Mouse (Mus musculus) thymus, adult 2 months (tissue): ENCODE results near the gene Nectin1. TPM values are rescaled to one million over a fixed set of nuclear protein-coding genes. Genes with fewer than 3 reads are reported as not detected.

Source experiments
- DNase-seq: peaks from one replicate; pipeline ENCODE4 v3.0.0; 2021
- H3K27ac ChIP-seq: fragments of 200-500 bp; 2 replicates; pipeline ENCODE4 v1.5.1; 2012; ENCODE audit warnings: low read length, control low read depth; ENCODE audit not compliant: control insufficient read depth, insufficient read depth
- H3K27me3 ChIP-seq: fragments of 200-500 bp; 2 replicates; pipeline ENCODE4 v1.6.1; 2012; ENCODE audit warnings: mild to moderate bottlenecking, low read length, moderate library complexity, mixed read lengths; ENCODE audit not compliant: control insufficient read depth, insufficient read depth
- H3K36me3 ChIP-seq: fragments of 200-500 bp; 2 replicates; pipeline ENCODE4 v1.6.1; 2012; ENCODE audit warnings: mild to moderate bottlenecking, low read length, moderate library complexity; ENCODE audit not compliant: control insufficient read depth, insufficient read depth
- H3K4me1 ChIP-seq: fragments of 200-500 bp; replicated peaks from 2 replicates; pipeline ENCODE4 v1.6.1; 2012; ENCODE audit warnings: low read length; ENCODE audit not compliant: control insufficient read depth, insufficient read depth
- H3K4me3 ChIP-seq: fragments of 200-500 bp; 2 replicates; pipeline ENCODE4 v1.5.1; 2012; ENCODE audit warnings: mild to moderate bottlenecking, low read length, control low read depth, moderate library complexity; ENCODE audit not compliant: control insufficient read depth, insufficient read depth
- CTCF ChIP-seq: fragments of 200-500 bp; IDR thresholded peaks from 2 replicates; pipeline ENCODE4 v1.5.1; 2012; ENCODE audit warnings: mild to moderate bottlenecking, control low read depth, low read length, moderate library complexity, borderline replicate concordance; ENCODE audit not compliant: control insufficient read depth, poor library complexity, insufficient read depth; ENCODE audit errors: extremely low read depth
- POLR2A ChIP-seq: fragments of 200-500 bp; IDR thresholded peaks from 2 replicates; pipeline ENCODE4 v1.6.1; 2012; ENCODE audit warnings: mild to moderate bottlenecking, low read length, control low read depth, moderate library complexity; ENCODE audit not compliant: control insufficient read depth, poor library complexity, insufficient read depth; ENCODE audit errors: extremely low read depth
- WGBS: fragments of 180-500 bp; shearing (Covaris S2); methylation state at CpG from one replicate; pipeline ENCODE4 v1.1.7; 2018; 5-methylcytosine and 5-hydroxymethylcytosine counted together
- polyA plus RNA-seq: library from polyadenylated mRNA; depleted of rRNA; stranded (reverse); fragments of >200 nt; gene quantifications from 2 replicates; pipeline ENCODE4 v1.2.3, GENCODE M21; 2012

The Nectin1 gene
- polyA plus RNA-seq, 1 experiment = 23.3 TPM

GRCm38 (mm10) chr9:43761181-43761820 is 17.5 kb downstream of the Nectin1 start:
- Histone ChIP-seq H3K27ac (no peak overlapping the region), H3K4me3 (no peak overlapping the region), H3K27me3 (no peaks in the 10 kb centered on the region), H3K4me1 (no peaks in the 10 kb centered on the region), H3K36me3 (no peaks in the 10 kb centered on the region)
- WGBS = 88% methylated on average over 5 of the region's 5 CpGs
- DNase-seq = no peak
- TF ChIP-seq CTCF (no peak), POLR2A (no peak)

GRCm38 (mm10) chr9:43761941-43762340 is 18.2 kb downstream of the Nectin1 start:
- H3K27ac ChIP-seq = no peak overlapping the region; the same call in 1 of the 2 replicates
- H3K27me3 ChIP-seq = no peaks in the 10 kb centered on the region
- no peak overlapping the region for H3K4me3 ChIP-seq
- TF ChIP-seq POLR2A (no peak), CTCF (no peak)
- no peaks in the 10 kb centered on the region for H3K4me1 ChIP-seq
- no peaks in the 10 kb centered on the region for H3K36me3 ChIP-seq
- 55% methylated on average over 3 of the region's 3 CpGs for WGBS
- DNase-seq = no peak

- H3K4me3 ChIP-seq = no peak overlapping the region
- TF ChIP-seq CTCF (no peak), POLR2A (no peak)
- no peaks in the 10 kb centered on the region for H3K27me3 ChIP-seq
- no peak overlapping the region for H3K27ac ChIP-seq
- DNase-seq = no peak
- 84% methylated on average over 14 of the region's 14 CpGs for WGBS
- H3K36me3 ChIP-seq = no peaks in the 10 kb centered on the region
- H3K4me1 ChIP-seq = no peaks in the 10 kb centered on the region
Observed at GRCm38 (mm10) chr9:43765419-43766179, 21.8 kb downstream of the Nectin1 start.

- Histone ChIP-seq H3K36me3 (no peaks in the 10 kb centered on the region), H3K27ac (no peak overlapping the region), H3K4me1 (no peaks in the 10 kb centered on the region), H3K4me3 (no peak overlapping the region), H3K27me3 (no peaks in the 10 kb centered on the region)
- 70% methylated on average over 4 of the region's 4 CpGs for WGBS
- TF ChIP-seq POLR2A = no peak
- TF ChIP-seq CTCF = no peak
- DNase-seq = no peak
Observed at GRCm38 (mm10) chr9:43768779-43769178, 25.0 kb downstream of the Nectin1 start.

DNA sequence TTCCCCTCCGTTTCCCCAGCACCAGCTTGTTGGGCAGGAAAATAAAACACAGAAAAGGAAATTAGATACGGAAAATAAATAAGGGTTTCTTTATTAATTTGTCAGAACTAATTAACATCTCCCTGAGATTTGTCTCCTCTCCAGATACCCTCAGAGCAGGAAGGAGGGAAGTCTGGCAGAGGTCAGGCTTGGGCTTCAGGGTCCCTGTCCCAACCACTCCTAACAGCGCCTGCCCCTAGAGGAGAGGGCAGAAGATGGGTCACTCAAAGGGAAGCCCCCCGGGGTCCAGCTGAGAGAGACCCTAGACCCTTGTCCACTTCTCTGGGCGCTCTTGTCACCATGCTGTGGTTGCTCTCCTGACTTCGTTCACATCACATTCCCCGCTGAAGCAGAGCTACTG is 25.4 kb downstream of the Nectin1 start:
- H3K4me1 ChIP-seq = no peaks in the 10 kb centered on the region
- 88% methylated on average over 7 of the region's 7 CpGs for WGBS
- H3K36me3 ChIP-seq = no peaks in the 10 kb centered on the region
- no peak for TF ChIP-seq CTCF
- no peak for TF ChIP-seq POLR2A
- no peak overlapping the region for H3K27ac ChIP-seq
- no peak for DNase-seq
- H3K27me3 ChIP-seq = no peaks in the 10 kb centered on the region
- H3K4me3 ChIP-seq = no peak overlapping the region

DNA sequence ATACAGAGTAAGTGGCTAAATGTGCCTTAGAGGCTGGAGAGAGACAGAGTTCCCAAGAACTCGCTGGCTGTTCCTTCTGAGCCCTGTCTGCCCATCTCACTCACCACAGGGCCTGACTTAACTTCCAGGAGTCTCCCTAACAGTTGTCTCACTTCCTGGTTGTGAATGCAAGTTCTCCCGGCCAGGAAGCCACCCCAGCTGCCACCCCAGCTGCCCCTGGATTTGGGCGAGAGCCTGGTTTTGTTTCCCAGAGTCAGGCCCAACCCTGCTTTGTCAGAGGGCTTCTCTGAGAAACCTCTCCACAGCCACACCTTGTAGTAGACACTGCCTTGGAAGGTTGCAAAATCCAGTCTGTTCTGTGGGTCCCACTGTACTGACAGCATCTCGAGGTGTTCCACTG is 26.2 kb downstream of the Nectin1 start:
- TF ChIP-seq POLR2A (no peak), CTCF (no peak)
- no peaks in the 10 kb centered on the region for H3K4me1 ChIP-seq
- no peak overlapping the region for H3K27ac ChIP-seq
- DNase-seq = no peak
- no peaks in the 10 kb centered on the region for H3K36me3 ChIP-seq
- 71% methylated on average over 4 of the region's 4 CpGs for WGBS
- no peak overlapping the region for H3K4me3 ChIP-seq
- no peaks in the 10 kb centered on the region for H3K27me3 ChIP-seq
